Comparison of ENCODE assay signal across 32 mouse cellular contexts in the genomic region with DNA sequence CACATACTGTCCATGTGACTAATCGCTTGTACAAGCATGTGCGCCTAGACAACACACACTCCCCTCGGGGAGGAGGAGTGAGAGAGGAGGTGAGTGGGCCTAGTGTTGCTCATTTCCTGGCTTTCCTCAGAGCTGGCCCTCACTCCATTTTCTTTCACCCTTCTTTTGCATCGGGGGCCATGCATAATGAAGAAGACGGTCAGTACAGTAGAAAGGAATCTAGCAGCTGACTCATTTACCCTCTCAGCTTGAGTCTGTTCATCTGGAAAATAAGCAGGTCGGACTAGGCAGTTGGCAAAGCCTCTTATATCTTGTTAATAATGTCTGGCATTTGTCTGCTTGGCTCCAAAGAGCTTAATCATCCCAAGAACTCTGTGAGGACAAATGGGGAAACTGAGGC.
"Had no signal": no experiment of that assay in that cellular context is flagged by ENCODE, and none has a peak within 500 bp of the region (broad histone marks: within the 10 kb centered on the region; RNA-seq: fewer than 3 reads in every experiment).

No protein-coding gene starts in this region.

- H3K36me3 ChIP-seq: heart, embryonic 13.5 days; heart, embryonic 15.5 days; hindbrain, embryonic 10.5 days; hindbrain, embryonic 12.5 days; hindbrain, embryonic 13.5 days; hindbrain, embryonic 15.5 days; intestine, embryonic 15.5 days; kidney, embryonic 15.5 days had no signal

- H3K9me3 ChIP-seq: heart, embryonic 13.5 days; heart, embryonic 15.5 days; hindbrain, embryonic 10.5 days; hindbrain, embryonic 12.5 days; hindbrain, embryonic 13.5 days; hindbrain, embryonic 15.5 days; intestine, embryonic 15.5 days; kidney, embryonic 15.5 days had no signal

- H3K4me3 ChIP-seq: heart, embryonic 13.5 days; heart, embryonic 15.5 days; hindbrain, embryonic 10.5 days; hindbrain, embryonic 12.5 days; hindbrain, embryonic 13.5 days; hindbrain, embryonic 15.5 days; intestine, embryonic 15.5 days; kidney, embryonic 15.5 days; layer of hippocampus, adult 2 months; left cerebral cortex, adult 2 months had no signal

- DNase-seq: heart, postnatal 10 days; heart, postnatal 14 days; heart, postnatal 36 days; kidney, adult 11 months; kidney, adult 18-20 months; kidney, adult 2 months; kidney, adult 8-10 months; kidney, adult 9 months; kidney, postnatal 10 days; kidney, postnatal 14 days; kidney, postnatal 25 days; kidney, postnatal 36 days; kidney, postnatal 4 days; layer of hippocampus, adult 9-11 months; layer of hippocampus, postnatal 36 days had no signal

- H3K9ac ChIP-seq: heart, embryonic 13.5 days; heart, embryonic 15.5 days; hindbrain, embryonic 12.5 days; hindbrain, embryonic 13.5 days; hindbrain, embryonic 14.5 days; hindbrain, embryonic 15.5 days; intestine, embryonic 15.5 days; kidney, embryonic 15.5 days had no signal

- H3K27ac ChIP-seq: heart, embryonic 13.5 days; heart, embryonic 15.5 days; hindbrain, embryonic 10.5 days; hindbrain, embryonic 12.5 days; hindbrain, embryonic 13.5 days; hindbrain, embryonic 14.5 days; hindbrain, embryonic 15.5 days; hindbrain, postnatal 0 days; intestine, embryonic 15.5 days; kidney, embryonic 15.5 days; kidney, postnatal 0 days; layer of hippocampus, adult 2 months; left cerebral cortex, adult 2 months had no signal

- H3K4me2 ChIP-seq: heart, embryonic 11.5 days; heart, embryonic 13.5 days; heart, embryonic 15.5 days; hindbrain, embryonic 12.5 days; hindbrain, embryonic 13.5 days; hindbrain, embryonic 14.5 days; hindbrain, embryonic 15.5 days; intestine, embryonic 15.5 days; kidney, embryonic 15.5 days had no signal

- H3K4me1 ChIP-seq: hindbrain, embryonic 15.5 days; intestine, embryonic 15.5 days had no signal

- ATAC-seq: hindbrain, embryonic 16.5 days; hindbrain, postnatal 0 days; inflammation-experienced regulatory T-cells, adult 6 months; intestine, embryonic 15.5 days; intestine, embryonic 16.5 days had no signal
